Mouse (Mus musculus) thymus, adult 18-20 months (tissue): ENCODE data around the gene Cox4i2.
A peak's percentile ranks its signal among the peaks of the same experiment; 100 is the strongest.

Experiments
- DNase-seq, 2 experiments: peaks; one replicate each; pipeline ENCODE4 v3.0.0; 2022; ENCODE audit warnings: mixed read lengths in 2 of 2

Cox4i2 gene

GRCm38 (mm10) chr2:152734984-152735383 lies 19.0 kb upstream of the Cox4i2 start:
- peak; percentile 71 to 82 for DNase-seq

GRCm38 (mm10) chr2:152736090-152736601 lies 17.8 kb upstream of the Cox4i2 start, which contains the start of gene Id1:
Id1 (plus strand) TSS chr2:152736251.
- DNase-seq, result peak; percentile 55 to 69

GRCm38 (mm10) chr2:152736748-152737147 lies 17.2 kb upstream of the Cox4i2 start:
- DNase-seq, result no peak

- no peak for DNase-seq
These were observed 16.4 kb upstream of the Cox4i2 start for GRCm38 (mm10) chr2:152737306-152738221.

GRCm38 (mm10) chr2:152738341-152738740 lies 15.6 kb upstream of the Cox4i2 start:
- no peak for DNase-seq

- DNase-seq, result peak; percentile 25 to 34
These were observed 14.7 kb upstream of the Cox4i2 start for GRCm38 (mm10) chr2:152739031-152739841.

- no peak for DNase-seq
These were observed 14.1 kb upstream of the Cox4i2 start for GRCm38 (mm10) chr2:152739842-152740260.

- no peak for DNase-seq
These were observed 13.5 kb upstream of the Cox4i2 start for GRCm38 (mm10) chr2:152740490-152740889.

GRCm38 (mm10) chr2:152741153-152742041 lies 12.6 kb upstream of the Cox4i2 start:
- peak in 1 of 2 experiments; percentile 20 for DNase-seq

- DNase-seq, result peak in 1 of 2 experiments; percentile 33
These were observed 11.5 kb upstream of the Cox4i2 start for GRCm38 (mm10) chr2:152742435-152742834.

- DNase-seq, result no peak
These were observed 2.8 kb downstream of the Cox4i2 start for GRCm38 (mm10) chr2:152756474-152757393.

GRCm38 (mm10) chr2:152757478-152757877 lies 3.5 kb downstream of the Cox4i2 start:
- no peak for DNase-seq

- DNase-seq, result no peak
These were observed 4.4 kb downstream of the Cox4i2 start for GRCm38 (mm10) chr2:152758351-152758750.

GRCm38 (mm10) chr2:152763310-152763709 lies 9.3 kb downstream of the Cox4i2 start:
- no peak for DNase-seq

- no peak for DNase-seq
These were observed 10.4 kb downstream of the Cox4i2 start for GRCm38 (mm10) chr2:152764172-152765044.

- no peak for DNase-seq
These were observed 11.2 kb downstream of the Cox4i2 start for GRCm38 (mm10) chr2:152765045-152765674.

GRCm38 (mm10) chr2:152766387-152767123 lies 12.6 kb downstream of the Cox4i2 start:
- DNase-seq, result peak; percentile 79 to 85

- DNase-seq, result peak in 1 of 2 experiments; percentile 50
These were observed 13.8 kb downstream of the Cox4i2 start for GRCm38 (mm10) chr2:152767618-152768271.
